Mouse (Mus musculus) C2C12 (cell line): Measurements from ENCODE around the gene Kif24. TPM values are rescaled to one million over a fixed set of nuclear protein-coding genes. Genes with fewer than 3 reads are reported as not detected.
A peak's percentile ranks its signal among the peaks of the same experiment; 100 is the strongest.

Experiments
- H3K27me3 ChIP-seq: one replicate; pipeline ENCODE4 v1.6.1; 2011; ENCODE audit not compliant: control insufficient read depth, insufficient read depth, insufficient read length
- H3K36me3 ChIP-seq: one replicate; pipeline ENCODE4 v1.6.1; 2011; ENCODE audit not compliant: control insufficient read depth, insufficient read depth
- H3K4me3 ChIP-seq: one replicate; pipeline ENCODE4 v1.5.1; 2011; ENCODE audit warnings: mild to moderate bottlenecking, control low read depth; ENCODE audit not compliant: poor library complexity, insufficient read depth, severe bottlenecking
- H3K79me2 ChIP-seq: one replicate; pipeline ENCODE4 v1.6.1; 2011; ENCODE audit not compliant: control insufficient read depth, insufficient read depth
- H3K79me3 ChIP-seq: one replicate; pipeline ENCODE4 v1.6.1; 2011; ENCODE audit warnings: low read depth, control low read depth
- H3ac ChIP-seq: one replicate; pipeline ENCODE3; 2011; ENCODE audit warnings: low read depth; ENCODE audit not compliant: control insufficient read depth, insufficient read length
- CEBPB ChIP-seq: IDR thresholded peaks from one replicate; pipeline ENCODE4 v1.6.1; 2011; ENCODE audit warnings: low read depth, mild to moderate bottlenecking, control low read depth, moderate library complexity
- CTCF ChIP-seq: IDR thresholded peaks from one replicate; pipeline ENCODE4 v1.5.1; 2011; ENCODE audit not compliant: control insufficient read depth, insufficient read depth, insufficient read length
- FOSL1 ChIP-seq: IDR thresholded peaks from one replicate; pipeline ENCODE4 v1.8.0; 2011; ENCODE audit warnings: mild to moderate bottlenecking, low read length; ENCODE audit not compliant: poor library complexity, insufficient read depth, severe bottlenecking
- MAX ChIP-seq: IDR thresholded peaks from one replicate; pipeline ENCODE4 v1.6.1; 2011; ENCODE audit warnings: mild to moderate bottlenecking, control low read depth
- MYOD1 ChIP-seq: IDR thresholded peaks from one replicate; pipeline ENCODE4 v1.6.1; 2011; ENCODE audit warnings: low read depth; ENCODE audit not compliant: control insufficient read depth, insufficient read length
- MYOG ChIP-seq: IDR thresholded peaks from one replicate; pipeline ENCODE4 v1.6.1; 2011; ENCODE audit not compliant: control insufficient read depth, insufficient read length; ENCODE audit errors: extremely low read depth
- USF1 ChIP-seq: IDR thresholded peaks from one replicate; pipeline ENCODE4 v1.6.1; 2011; ENCODE audit warnings: low read depth, mild to moderate bottlenecking, control low read depth, moderate library complexity
- long read RNA-seq, 2 experiments: library from polyadenylated mRNA; unstranded; transcript quantifications; one replicate each; pipeline ENCODE4 v2.0.0; 2019 to 2020
- polyA plus RNA-seq: library from polyadenylated mRNA; unstranded; fragments of >200 nt; fragmentation: generic; extraction: Trizol; gene quantifications from one replicate; pipeline ENCODE4 v1.2.1, GENCODE M21; 2012; ENCODE audit warnings: missing spikeins

Kif24 gene
- 3.0 TPM for polyA plus RNA-seq
- long read RNA-seq, experiment 1, partial matches to known transcripts, result 1 of 6 reads
- long read RNA-seq, experiment 1, other reads (novel, unspliced or antisense), result 5 of 6 reads
- long read RNA-seq, experiment 2, full-length matches to known transcripts, result 4 of 13 reads
- long read RNA-seq, experiment 2, partial matches to known transcripts, result 5 of 13 reads
- long read RNA-seq, experiment 2, other reads (novel, unspliced or antisense), result 4 of 13 reads

GRCm38 (mm10) chr4:41464345-41465286 lies at the start of gene Kif24, which contains the start of gene Nudt2:
Kif24 (minus strand) TSS chr4:41464887.
Nudt2 (plus strand) TSS chr4:41465151.
- peak within 1 kb of the TSS; percentile 95 for H3ac ChIP-seq
- TF ChIP-seq MYOG (no peak), FOSL1 (no peak), MAX (no peak), CTCF (no peak), CEBPB (no peak), MYOD1 (no peak), USF1 (no peak)

GRCm38 (mm10) chr4:41513714-41514113 lies 49.0 kb upstream of the Kif24 start:
- no peaks in the 10 kb centered on the region for H3K36me3 ChIP-seq
- H3K27me3 ChIP-seq, result peaks cover 28% of the 10 kb centered on the region
- H3K4me3 ChIP-seq, result no peak overlapping the region
- H3K79me2 ChIP-seq, result no peaks in the 10 kb centered on the region
- H3K79me3 ChIP-seq, result no peaks in the 10 kb centered on the region
- TF ChIP-seq FOSL1, result no peak
- no peak for TF ChIP-seq MAX
- TF ChIP-seq CTCF, result no peak
- TF ChIP-seq USF1, result no peak
- H3ac ChIP-seq, result no peak overlapping the region

More at GRCm38 (mm10) chr4:41464345-41465286, at the start of gene Kif24, which contains the start of gene Nudt2:
- Histone ChIP-seq H3K79me2 (peaks cover 45% of the 10 kb centered on the region), H3K36me3 (no peaks in the 10 kb centered on the region), H3K4me3 (peak within 1 kb of the TSS; percentile 71), H3K79me3 (peaks cover 28% of the 10 kb centered on the region), H3K27me3 (no peaks in the 10 kb centered on the region)

- Histone ChIP-seq H3K36me3 (no peaks in the 10 kb centered on the region), H3K27me3 (peaks cover 27% of the 10 kb centered on the region)
- TF ChIP-seq CTCF (no peak), MYOD1 (no peak), USF1 (no peak), FOSL1 (no peak)
Measured at GRCm38 (mm10) chr4:41513309-41513708, 48.6 kb upstream of the Kif24 start.

GRCm38 (mm10) chr4:41507998-41508397 lies 43.3 kb upstream of the Kif24 start:
- Histone ChIP-seq H3K36me3 (no peaks in the 10 kb centered on the region), H3K79me2 (no peaks in the 10 kb centered on the region), H3K27me3 (peaks cover 18% of the 10 kb centered on the region), H3K79me3 (no peaks in the 10 kb centered on the region), H3ac (no peak overlapping the region), H3K4me3 (no peak overlapping the region)
- TF ChIP-seq CEBPB, result no peak
- no peak for TF ChIP-seq MYOD1
- TF ChIP-seq USF1, result no peak
- no peak for TF ChIP-seq MAX
- TF ChIP-seq FOSL1, result no peak
- TF ChIP-seq CTCF, result no peak
- TF ChIP-seq MYOG, result no peak

More at GRCm38 (mm10) chr4:41513309-41513708, 48.6 kb upstream of the Kif24 start:
- no peak overlapping the region for H3K4me3 ChIP-seq
- no peaks in the 10 kb centered on the region for H3K79me2 ChIP-seq
- no peaks in the 10 kb centered on the region for H3K79me3 ChIP-seq
- no peak overlapping the region for H3ac ChIP-seq

- Histone ChIP-seq H3K36me3 (no peaks in the 10 kb centered on the region), H3K79me3 (no peaks in the 10 kb centered on the region), H3ac (peak overlapping the region; percentile 7), H3K79me2 (no peaks in the 10 kb centered on the region), H3K27me3 (peaks cover 18% of the 10 kb centered on the region), H3K4me3 (no peak overlapping the region)
- no peak for TF ChIP-seq CTCF
- TF ChIP-seq MYOD1, result no peak
- TF ChIP-seq USF1, result no peak
- no peak for TF ChIP-seq MAX
- TF ChIP-seq FOSL1, result no peak
- TF ChIP-seq MYOG, result no peak
- TF ChIP-seq CEBPB, result no peak
Measured at GRCm38 (mm10) chr4:41507326-41507924, 42.7 kb upstream of the Kif24 start.
